Mouse (Mus musculus) heart, adult 2 months (tissue): ENCODE results near the gene Wfdc11.

ENCODE experiments used
- CTCF ChIP-seq: fragments of 200-600 bp; IDR thresholded peaks from 2 replicates; pipeline ENCODE4 v1.8.1; 2022; ENCODE audit warnings: antibody characterized with exemption, mild to moderate bottlenecking, moderate library complexity
- EP300 ChIP-seq: fragments of 200-500 bp; IDR thresholded peaks from 2 replicates; pipeline ENCODE4 v1.6.1; 2011; ENCODE audit warnings: low read depth, low read length, control low read depth; ENCODE audit not compliant: insufficient read depth

- TF ChIP-seq EP300 (no peak), CTCF (no peak)
Measured at GRCm38 (mm10) chr2:164615386-164615785, 58.5 kb downstream of the Wfdc11 start.
